Mouse (Mus musculus): ENCODE data around the gene Elovl7. TPM values are rescaled to one million over a fixed set of nuclear protein-coding genes. Genes with fewer than 3 reads are reported as not detected.

Elovl7 gene
- polyA plus RNA-seq, 1 experiment from 2014 or later: 3.7 TPM

GRCm38 (mm10) chr13:108207447-108207846 lies 6.8 kb upstream of the Elovl7 start:
- no peak for TF ChIP-seq CTCF (IDR thresholded peaks at IDR 0.05; ENCODE audit: low read depth)
- TF ChIP-seq EP300 (IDR thresholded peaks at IDR 0.05; ENCODE audit: low read depth): no peak
- H3K27me3 ChIP-seq (ENCODE audit: insufficient read depth, low read length): no peaks in the 10 kb centered on the region
- ATAC-seq: no peak
- H3K9ac ChIP-seq (replicated peaks): no peak overlapping the region
- no peaks in the 10 kb centered on the region for H3K36me3 ChIP-seq (replicated peaks; ENCODE audit: insufficient read depth, low read length)
- no peaks in the 10 kb centered on the region for H3K9me3 ChIP-seq (ENCODE audit: low read length)
- no peak overlapping the region for H3K27ac ChIP-seq (ENCODE audit: low read depth)
- no peaks in the 10 kb centered on the region for H3K4me1 ChIP-seq (ENCODE audit: insufficient read depth)
- 75% methylated on average over 2 of the region's 2 CpGs for WGBS (ENCODE audit: insufficient replicate concordance)
- H3K4me3 ChIP-seq (ENCODE audit: low read depth, low read length): no peak overlapping the region
- no peak for DNase-seq
- no peak overlapping the region for H3K4me2 ChIP-seq (ENCODE audit: low read depth, low read length)

GRCm38 (mm10) chr13:108208090-108208489 lies 6.1 kb upstream of the Elovl7 start:
- Histone ChIP-seq H3K36me3 (replicated peaks; ENCODE audit: insufficient read depth, low read length) (no peaks in the 10 kb centered on the region), H3K4me1 (ENCODE audit: insufficient read depth) (0 out of 2 replicates have a peak, but pooled peaks cover 1% of the 10 kb centered on the region), H3K27me3 (ENCODE audit: insufficient read depth, low read length) (no peaks in the 10 kb centered on the region), H3K27ac (ENCODE audit: low read depth) (no peak overlapping the region), H3K9ac (replicated peaks) (no peak overlapping the region), H3K9me3 (ENCODE audit: low read length) (no peaks in the 10 kb centered on the region), H3K4me2 (ENCODE audit: low read depth, low read length) (no peak overlapping the region), H3K4me3 (ENCODE audit: low read depth, low read length) (no peak overlapping the region)
- no peak for DNase-seq
- TF ChIP-seq EP300 (IDR thresholded peaks at IDR 0.05; ENCODE audit: low read depth) (no peak), CTCF (IDR thresholded peaks at IDR 0.05; ENCODE audit: low read depth) (no peak)
- ATAC-seq: no peak
- WGBS (ENCODE audit: insufficient replicate concordance): 64% methylated on average over 5 of the region's 5 CpGs

- H3K4me3 ChIP-seq (ENCODE audit: low read depth, low read length): no peak overlapping the region
- WGBS (ENCODE audit: insufficient replicate concordance): 86% methylated on average over 8 of the region's 8 CpGs
- peaks cover 15% of the 10 kb centered on the region for H3K4me1 ChIP-seq (ENCODE audit: insufficient read depth)
- H3K36me3 ChIP-seq (replicated peaks; ENCODE audit: insufficient read depth, low read length): no peaks in the 10 kb centered on the region
- peaks cover 10% of the 10 kb centered on the region for H3K27me3 ChIP-seq (ENCODE audit: insufficient read depth, low read length)
- no peak for ATAC-seq
- H3K4me2 ChIP-seq (ENCODE audit: low read depth, low read length): no peak overlapping the region
- no peaks in the 10 kb centered on the region for H3K9me3 ChIP-seq (ENCODE audit: low read length)
- no peak overlapping the region for H3K9ac ChIP-seq (replicated peaks)
- no peak for TF ChIP-seq CTCF (IDR thresholded peaks at IDR 0.05; ENCODE audit: low read depth)
- no peak for TF ChIP-seq EP300 (IDR thresholded peaks at IDR 0.05; ENCODE audit: low read depth)
- H3K27ac ChIP-seq (ENCODE audit: low read depth): no peak overlapping the region
- no peak for DNase-seq
Observed at GRCm38 (mm10) chr13:108210960-108211359, 3.2 kb upstream of the Elovl7 start.

- Histone ChIP-seq H3K9me3 (ENCODE audit: low read length) (no peaks in the 10 kb centered on the region), H3K4me2 (ENCODE audit: low read depth, low read length) (no peak overlapping the region), H3K27me3 (ENCODE audit: insufficient read depth, low read length) (peaks cover 10% of the 10 kb centered on the region), H3K36me3 (replicated peaks; ENCODE audit: insufficient read depth, low read length) (no peaks in the 10 kb centered on the region), H3K9ac (replicated peaks) (no peak overlapping the region), H3K4me3 (ENCODE audit: low read depth, low read length) (no peak overlapping the region), H3K4me1 (ENCODE audit: insufficient read depth) (peaks cover 15% of the 10 kb centered on the region), H3K27ac (ENCODE audit: low read depth) (no peak overlapping the region)
- 31% methylated on average over 5 of the region's 5 CpGs for WGBS (ENCODE audit: insufficient replicate concordance)
- TF ChIP-seq CTCF (IDR thresholded peaks at IDR 0.05; ENCODE audit: low read depth) (no peak), EP300 (IDR thresholded peaks at IDR 0.05; ENCODE audit: low read depth) (no peak)
- DNase-seq (no peak), ATAC-seq (no peak)
Observed at GRCm38 (mm10) chr13:108212397-108213018, 1.7 kb upstream of the Elovl7 start.

- Histone ChIP-seq H3K9ac (replicated peaks) (peak overlapping the region; percentile 69), H3K4me2 (ENCODE audit: low read depth, low read length) (peak overlapping the region; percentile 92), H3K27me3 (ENCODE audit: insufficient read depth, low read length) (peaks cover 10% of the 10 kb centered on the region), H3K36me3 (replicated peaks; ENCODE audit: insufficient read depth, low read length) (no peaks in the 10 kb centered on the region), H3K27ac (ENCODE audit: low read depth) (no peak overlapping the region), H3K4me1 (ENCODE audit: insufficient read depth) (peaks cover 15% of the 10 kb centered on the region), H3K4me3 (ENCODE audit: low read depth, low read length) (peak overlapping the region; percentile 78), H3K9me3 (ENCODE audit: low read length) (no peaks in the 10 kb centered on the region)
- DNase-seq (no peak), ATAC-seq (peak; percentile 74)
- TF ChIP-seq EP300 (IDR thresholded peaks at IDR 0.05; ENCODE audit: low read depth) (no peak), CTCF (IDR thresholded peaks at IDR 0.05; ENCODE audit: low read depth) (no peak)
- under 1% methylated on average over 31 of the region's 50 CpGs for WGBS (ENCODE audit: insufficient replicate concordance)
Observed at GRCm38 (mm10) chr13:108214485-108215107, 392 bp downstream of the Elovl7 start.

GRCm38 (mm10) chr13:108215231-108215780 lies 1.1 kb downstream of the Elovl7 start:
- Histone ChIP-seq H3K4me3 (ENCODE audit: low read depth, low read length) (peak overlapping the region; percentile 78), H3K36me3 (replicated peaks; ENCODE audit: insufficient read depth, low read length) (no peaks in the 10 kb centered on the region), H3K4me1 (ENCODE audit: insufficient read depth) (peaks cover 15% of the 10 kb centered on the region), H3K27ac (ENCODE audit: low read depth) (no peak overlapping the region), H3K9me3 (ENCODE audit: low read length) (no peaks in the 10 kb centered on the region), H3K27me3 (ENCODE audit: insufficient read depth, low read length) (peaks cover 10% of the 10 kb centered on the region), H3K4me2 (ENCODE audit: low read depth, low read length) (peak overlapping the region; percentile 92), H3K9ac (replicated peaks) (peak overlapping the region; percentile 69; the same call in 1 of the 2 replicates)
- TF ChIP-seq EP300 (IDR thresholded peaks at IDR 0.05; ENCODE audit: low read depth) (no peak), CTCF (IDR thresholded peaks at IDR 0.05; ENCODE audit: low read depth) (no peak)
- ATAC-seq (no peak), DNase-seq (no peak)
- WGBS (ENCODE audit: insufficient replicate concordance): 3% methylated on average over 12 of the region's 12 CpGs

Measured in liver, postnatal 0 days (tissue).